Mouse (Mus musculus) spleen, postnatal 4 days (tissue): ENCODE measurements around the gene Mgat4b.
"Not testable (repeated sequence)": the region's sequence is repeated elsewhere in the genome, so short reads cannot be mapped to it uniquely, and the experiment has no call there.

ENCODE experiments used
- DNase-seq, 2 experiments: peaks; one replicate each; pipeline ENCODE4 v3.0.0; 2022; ENCODE audit warnings: low spot score in 2 of 2

The Mgat4b gene

GRCm38 (mm10) chr11:50210505-50211151, at the start of gene Mgat4b, which contains the start of gene Sqstm1:
Gene Mgat4b, plus strand, starts transcription at chr11:50210890.
Gene Sqstm1, minus strand, starts transcription at chr11:50210827.
- peak; percentile 82 to 94 for DNase-seq

DNA sequence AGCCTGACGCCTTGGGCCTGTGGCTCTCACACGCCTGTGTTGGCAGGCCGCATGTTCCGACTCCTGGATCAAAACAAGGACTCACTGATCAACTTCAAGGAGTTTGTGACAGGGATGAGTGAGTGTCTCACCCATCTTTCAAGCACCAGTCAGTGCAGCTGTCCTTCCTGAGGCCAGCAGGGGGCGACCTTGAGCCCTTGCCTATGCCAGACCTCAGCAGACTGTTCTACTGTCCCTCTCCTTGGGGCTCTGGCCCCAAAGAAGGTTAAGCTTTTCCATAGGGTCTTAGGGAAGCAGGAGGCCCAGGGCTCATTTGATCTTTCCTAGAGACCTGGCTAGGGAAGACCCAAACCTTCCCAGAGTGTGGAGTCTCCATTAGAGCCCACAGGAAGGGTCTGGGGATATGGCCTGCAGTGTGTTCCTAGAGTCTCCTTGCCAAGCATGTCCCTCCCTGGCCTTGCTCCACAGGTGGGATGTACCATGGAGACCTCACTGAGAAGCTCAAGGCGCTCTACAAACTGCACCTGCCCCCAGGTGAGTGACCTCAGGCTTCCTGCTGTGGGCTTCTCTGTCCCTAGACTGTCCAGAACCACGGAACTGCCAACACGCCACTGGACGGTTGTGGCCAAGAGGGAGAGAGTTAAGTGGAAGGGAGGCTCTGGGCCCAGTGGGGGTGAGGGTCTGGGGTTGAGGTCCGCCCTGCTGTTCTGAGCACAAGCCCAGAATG, 48.9 kb upstream of the Mgat4b start:
- peak; percentile 70 to 88 for DNase-seq

DNA sequence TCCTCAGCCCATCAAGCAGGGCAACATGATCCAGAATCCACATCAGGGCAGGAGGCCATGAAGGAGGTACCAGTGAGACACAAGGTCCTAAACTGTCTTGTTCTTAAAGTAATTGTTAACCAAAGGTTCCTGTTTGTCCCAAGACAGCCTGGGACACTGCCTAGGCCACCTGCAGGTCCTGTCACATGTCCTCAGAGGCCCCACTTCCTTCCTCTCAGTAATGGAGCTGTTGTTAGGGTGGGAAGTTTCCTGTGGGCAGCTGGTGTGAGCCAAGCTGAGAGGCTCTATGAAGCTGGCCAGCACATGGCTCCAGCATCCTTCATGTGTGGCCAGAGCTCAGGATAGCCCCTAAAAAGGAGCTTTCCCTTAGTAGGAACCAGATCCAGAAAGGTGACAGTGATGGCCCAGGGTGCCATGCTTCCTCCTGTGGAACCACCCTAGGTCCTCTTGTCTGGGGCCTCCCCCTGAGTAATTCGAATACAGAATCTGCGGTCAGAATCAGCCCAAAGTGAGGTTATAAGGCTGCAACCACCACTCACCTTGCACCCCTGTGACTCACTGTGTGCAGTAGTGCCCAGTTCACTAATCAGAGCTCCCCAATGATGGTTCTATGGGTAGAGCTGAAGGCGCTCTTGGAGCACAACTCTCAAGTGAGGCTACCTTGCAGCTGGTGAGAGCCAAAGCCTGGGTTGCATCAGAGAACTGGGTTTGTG, 48.2 kb upstream of the Mgat4b start:
- DNase-seq: no peak

- no peak for DNase-seq
These were observed 42.3 kb upstream of the Mgat4b start for GRCm38 (mm10) chr11:50168352-50168751.

DNA sequence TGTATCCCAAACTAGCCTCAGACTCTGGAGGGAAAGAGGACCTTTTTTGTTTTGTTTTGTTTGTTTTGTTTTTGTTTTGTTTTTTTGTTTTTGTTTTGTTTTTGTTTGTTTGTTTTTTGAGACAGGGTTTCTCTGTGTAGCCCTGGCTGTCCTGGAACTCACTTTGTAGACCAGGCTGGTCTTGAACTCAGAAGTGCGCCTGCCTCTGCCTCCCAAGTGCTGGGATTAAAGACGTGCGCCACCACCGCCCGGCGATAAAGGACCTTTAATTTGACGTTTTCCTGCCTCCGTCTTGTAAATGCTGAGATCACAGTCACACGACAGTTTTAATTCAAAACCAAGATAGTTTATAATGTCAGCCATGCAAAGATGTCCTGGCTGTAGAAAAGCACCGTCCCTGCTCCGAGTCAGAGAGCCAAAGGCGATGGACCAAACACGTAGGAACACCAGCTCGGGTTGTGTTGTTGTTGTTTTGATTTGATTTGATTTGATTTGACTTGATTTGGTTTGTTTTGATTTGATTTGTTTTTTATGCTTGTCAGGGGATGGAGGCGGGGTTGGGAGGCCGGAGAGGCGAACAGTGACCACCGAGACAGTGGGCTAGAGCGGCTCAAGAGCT, 36.5 kb upstream of the Mgat4b start, which contains the start of gene Mrnip:
TSS of gene Mrnip (plus strand) at position 334 of the 619 bp plus-strand sequence.
- not testable (repeated sequence) for DNase-seq

DNA sequence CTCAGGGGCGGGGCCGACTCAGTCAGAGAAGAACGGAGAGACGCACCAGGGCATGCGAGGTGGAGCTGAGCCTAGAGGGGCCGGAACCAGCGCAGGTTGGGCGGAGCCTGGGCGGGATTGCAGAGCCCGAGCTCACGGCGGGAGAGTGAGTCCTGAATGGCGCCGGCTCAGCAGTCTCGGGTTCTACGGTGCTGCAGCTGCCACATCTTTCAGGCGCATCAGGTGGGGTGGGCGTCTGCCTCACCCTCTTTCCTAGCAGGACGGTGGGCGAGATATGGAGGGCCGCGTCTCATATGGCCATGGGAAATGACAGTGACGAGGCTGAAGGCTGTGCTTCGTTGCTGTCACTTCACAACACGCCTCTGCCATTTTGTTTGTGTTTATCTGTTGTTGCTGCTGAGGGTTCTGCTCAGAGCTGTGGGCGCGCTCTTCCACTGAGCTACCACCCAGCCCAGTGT, 35.9 kb upstream of the Mgat4b start:
- DNase-seq: peak; percentile 99

GRCm38 (mm10) chr11:50176351-50176750, 34.3 kb upstream of the Mgat4b start:
- DNase-seq: no peak

DNA sequence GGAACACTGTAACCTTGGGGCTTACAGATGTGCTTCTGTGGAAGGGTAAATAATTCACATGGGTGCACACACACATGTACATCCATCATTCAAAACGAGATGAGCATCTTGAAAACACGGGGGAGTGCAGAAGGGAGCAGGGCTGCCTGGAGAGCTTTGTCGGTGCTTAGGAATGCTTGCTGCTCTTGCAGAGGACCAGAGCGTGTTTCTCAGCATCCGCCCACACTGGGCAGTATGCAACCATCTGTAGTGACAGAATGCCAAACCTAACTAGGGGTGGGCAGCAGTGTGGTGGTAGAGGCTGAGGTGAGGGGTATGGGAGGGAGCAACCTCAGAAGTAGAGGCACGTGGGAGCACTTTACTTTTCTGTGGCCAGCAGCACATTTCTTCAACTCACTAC, 33.6 kb upstream of the Mgat4b start:
- DNase-seq: no peak

GRCm38 (mm10) chr11:50178532-50179488, 31.9 kb upstream of the Mgat4b start:
- no peak for DNase-seq

GRCm38 (mm10) chr11:50180478-50181231, 30.0 kb upstream of the Mgat4b start:
- no peak for DNase-seq

GRCm38 (mm10) chr11:50182702-50183101, 28.0 kb upstream of the Mgat4b start:
- DNase-seq: no peak

GRCm38 (mm10) chr11:50184788-50185187, 25.9 kb upstream of the Mgat4b start:
- no peak for DNase-seq

DNA sequence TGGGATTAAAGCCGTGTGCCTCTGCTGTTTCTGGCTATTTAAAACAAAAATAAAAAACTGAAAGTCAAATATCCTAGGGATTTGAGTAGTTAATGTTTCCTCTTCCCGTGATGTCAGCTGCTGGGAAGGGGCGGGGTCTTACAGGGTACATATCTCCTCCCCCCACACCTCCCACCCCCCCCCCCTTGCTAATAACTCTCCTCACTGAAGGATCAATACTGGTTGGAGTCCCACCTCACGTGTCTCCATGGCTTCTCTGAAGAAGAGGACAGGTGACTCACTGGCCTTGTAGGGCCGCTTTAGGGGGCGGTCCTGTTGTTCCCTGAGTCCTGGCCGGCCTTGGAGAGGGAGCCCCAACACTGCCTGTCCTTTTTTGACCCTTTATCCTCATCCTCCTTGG, 22.0 kb upstream of the Mgat4b start:
- no peak for DNase-seq

DNA sequence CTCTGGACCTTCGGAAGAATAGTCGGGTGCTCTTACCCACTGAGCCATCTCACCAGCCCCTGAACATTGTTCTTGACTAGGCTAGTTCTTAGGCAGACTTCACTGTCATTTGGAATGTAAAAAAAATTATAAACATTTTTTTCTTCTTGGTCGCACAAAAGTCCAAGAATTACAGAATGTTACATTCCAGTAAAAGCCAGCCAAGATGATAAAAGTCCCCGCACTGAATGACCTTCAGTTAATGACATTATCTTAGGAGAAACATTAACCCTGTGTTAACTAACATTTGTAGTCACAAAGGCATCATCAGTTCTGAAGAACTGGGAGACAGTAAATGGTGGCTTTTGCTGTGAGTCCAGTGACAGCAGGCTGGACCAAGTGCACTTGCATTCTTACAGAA, 20.3 kb upstream of the Mgat4b start:
- no peak for DNase-seq

GRCm38 (mm10) chr11:50192278-50192677, 18.4 kb upstream of the Mgat4b start:
- no peak for DNase-seq

- no peak for DNase-seq
These were observed 16.6 kb upstream of the Mgat4b start for GRCm38 (mm10) chr11:50194070-50194469.

GRCm38 (mm10) chr11:50194793-50195192, 15.9 kb upstream of the Mgat4b start:
- DNase-seq: no peak

DNA sequence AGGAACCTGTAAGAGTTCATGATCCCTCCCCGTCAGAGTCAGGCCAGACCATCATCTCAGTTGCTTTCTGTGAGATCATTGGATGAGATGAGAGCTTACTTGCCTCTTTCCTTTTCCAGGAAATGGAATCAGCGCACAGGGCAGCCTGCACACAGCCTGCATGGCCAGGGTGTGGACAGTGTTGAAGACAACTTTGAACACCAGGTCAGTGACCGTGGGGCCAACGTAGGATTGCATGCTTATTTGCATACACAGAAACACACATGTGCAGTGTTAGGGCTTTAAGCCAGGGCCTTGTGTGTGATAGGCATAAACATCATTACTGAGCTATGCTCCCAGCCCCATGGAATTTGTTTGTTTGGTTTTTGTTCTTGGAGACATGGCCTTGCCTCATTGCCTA, 13.2 kb upstream of the Mgat4b start:
- DNase-seq: no peak

DNA sequence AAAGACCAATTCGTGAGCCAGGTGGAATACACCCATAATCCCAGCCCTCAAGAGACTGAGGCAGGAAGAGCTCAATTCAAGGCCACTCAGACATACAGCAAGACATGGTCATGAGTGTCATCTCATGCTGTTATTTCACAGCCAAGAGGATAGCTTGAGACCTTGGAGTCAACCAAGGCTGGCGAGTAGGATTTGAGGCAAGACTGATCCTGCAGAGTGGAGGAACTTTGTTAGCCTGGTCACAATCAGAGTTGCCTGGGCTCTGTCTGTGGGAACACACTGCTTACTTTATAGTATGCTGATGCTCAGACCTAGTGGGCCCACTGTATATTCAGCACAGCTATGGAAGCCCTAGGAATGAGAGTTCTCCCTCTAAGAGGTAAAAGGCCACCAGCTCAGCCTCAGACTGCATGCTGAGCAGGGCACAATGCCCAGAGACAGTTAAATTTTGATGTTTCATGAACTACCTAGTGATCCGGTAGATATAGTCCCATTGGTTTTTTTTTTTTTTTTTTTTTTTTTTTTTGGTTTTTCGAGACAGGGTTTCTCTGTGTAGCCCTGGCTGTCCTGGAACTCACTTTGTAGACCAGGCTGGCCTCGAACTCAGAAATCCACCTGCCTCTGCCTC, 12.4 kb upstream of the Mgat4b start:
- no peak for DNase-seq

GRCm38 (mm10) chr11:50198916-50199315, 11.8 kb upstream of the Mgat4b start:
- no peak for DNase-seq
